Mouse (Mus musculus) myocyte (in vitro differentiated cells): ENCODE results near the gene Kif1c.

ENCODE experiments used
- POLR2A ChIP-seq: IDR thresholded peaks from one replicate; pipeline ENCODE4 v1.6.1; 2011; ENCODE audit warnings: low read depth, mild to moderate bottlenecking, control low read depth, moderate library complexity; ENCODE audit not compliant: insufficient read length
- POLR2AphosphoS2 ChIP-seq: IDR thresholded peaks from one replicate; pipeline ENCODE4 v1.6.1; 2011; ENCODE audit warnings: low read depth, control low read depth; ENCODE audit not compliant: insufficient read length
- TCF12 ChIP-seq: IDR thresholded peaks from one replicate; pipeline ENCODE4 v1.6.1; 2011; ENCODE audit warnings: mild to moderate bottlenecking, control low read depth; ENCODE audit not compliant: poor library complexity, insufficient read depth, severe bottlenecking
- USF1 ChIP-seq: IDR thresholded peaks from one replicate; pipeline ENCODE4 v1.6.1; 2011; ENCODE audit warnings: low read depth, mild to moderate bottlenecking, control low read depth, moderate library complexity

- TF ChIP-seq POLR2A, result no peak
- TF ChIP-seq POLR2AphosphoS2, result no peak
- no peak for TF ChIP-seq USF1
- no peak for TF ChIP-seq TCF12
Measured at GRCm38 (mm10) chr11:70762641-70763040, 62.3 kb downstream of the Kif1c start.
